9 mouse cellular contexts compared by ENCODE assay signal in the genomic region with DNA sequence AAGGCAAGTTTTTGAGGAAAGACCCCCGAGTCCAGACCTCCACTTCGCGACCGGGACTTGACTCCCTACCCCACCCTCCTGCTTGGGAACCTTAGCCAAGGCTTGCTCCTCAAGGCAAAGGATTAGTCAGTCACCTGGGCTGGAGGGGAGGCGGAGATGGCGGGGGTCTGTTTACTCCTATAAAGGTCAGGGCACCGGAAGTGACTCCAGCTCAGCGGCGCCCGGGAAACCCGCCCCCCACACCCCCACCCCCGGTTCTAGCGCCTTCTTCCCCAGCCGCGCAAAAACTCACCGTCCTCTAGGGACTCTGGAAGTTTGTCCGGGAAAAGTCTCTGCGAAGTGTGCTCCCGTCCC. TPM values are rescaled to one million over a fixed set of nuclear protein-coding genes. Genes with fewer than 3 reads are reported as not detected.
A peak's percentile ranks its signal among the peaks of the same experiment; 100 is the strongest.
DNase-seq lines count a peak whose midpoint lies in the region; ATAC-seq and TF ChIP-seq lines count a peak whose summit lies in the region.
"Had no signal": no experiment of that assay in that cellular context is flagged by ENCODE, and none has a peak within 500 bp of the region (broad histone marks: within the 10 kb centered on the region; RNA-seq: fewer than 3 reads in every experiment).

No protein-coding gene starts in this region.

- H3K4me2 ChIP-seq in forebrain, embryonic 12.5 days, result peak overlapping the region; percentile 95
- H3K4me2 ChIP-seq in liver, embryonic 14.5 days (ENCODE audit: low read depth), result peak overlapping the region; percentile 65

- H3K27me3 ChIP-seq in erythroblast, embryonic 14.5 days (ENCODE audit: control insufficient read depth), result peaks cover 70% of the 10 kb centered on the region
- peaks cover 63% of the 10 kb centered on the region for H3K27me3 ChIP-seq in forebrain, embryonic 12.5 days
- H3K27me3 ChIP-seq in liver, embryonic 14.5 days (ENCODE audit: control insufficient read depth, insufficient read depth, low read length), result peaks cover 42% of the 10 kb centered on the region
- H3K27me3 ChIP-seq in thymus, adult 2 months (ENCODE audit: control insufficient read depth, insufficient read depth, low read length), result no peaks in the 10 kb centered on the region

- peak overlapping the region; percentile 47 for H3K4me3 ChIP-seq in erythroblast, embryonic 14.5 days (replicated peaks)
- H3K4me3 ChIP-seq in forebrain, embryonic 12.5 days (replicated peaks), result peak overlapping the region; percentile 64
- peak overlapping the region; percentile 21 to 57 for H3K4me3 ChIP-seq in liver, embryonic 14.5 days (ENCODE audit: insufficient read depth in 1 of 2, low read depth in 2 of 2, low read length in 2 of 2)
- H3K4me3 ChIP-seq in thymus, adult 2 months (ENCODE audit: control insufficient read depth, insufficient read depth, low read length), result peak overlapping the region; percentile 90

- H3K9ac ChIP-seq in forebrain, embryonic 12.5 days, result peak overlapping the region; percentile 69
- no peak overlapping the region for H3K9ac ChIP-seq in liver, embryonic 14.5 days (replicated peaks)

- H3K27ac ChIP-seq in forebrain, embryonic 12.5 days, result no peak overlapping the region
- H3K27ac ChIP-seq in liver, embryonic 14.5 days, result no peak overlapping the region
- peak overlapping the region; percentile 96 for H3K27ac ChIP-seq in thymus, adult 2 months (ENCODE audit: control insufficient read depth, insufficient read depth, low read length)

- no peaks in the 10 kb centered on the region; the same call in 1 of the 2 replicates for H3K9me3 ChIP-seq in erythroblast, embryonic 14.5 days (ENCODE audit: control insufficient read depth, low read length)
- no peaks in the 10 kb centered on the region for H3K9me3 ChIP-seq in forebrain, embryonic 12.5 days
- H3K9me3 ChIP-seq in liver, embryonic 14.5 days (ENCODE audit: control insufficient read depth, low read length), result no peaks in the 10 kb centered on the region
- H3K9me3 ChIP-seq: G1E had no signal

- peak; percentile 70 for DNase-seq in CD4-positive, CD25-positive, alpha-beta regulatory T cell, adult 2 months (ENCODE audit: low read depth, low spot score)
- DNase-seq in liver, embryonic 14.5 days (ENCODE audit: low read depth in 3 of 3, low spot score in 3 of 3), result no peak
- DNase-seq in thymus, adult 2 months, result peak; percentile 85
- DNase-seq in right cerebral cortex, postnatal 36 days (ENCODE audit: low spot score in 2 of 2), result no peak
- no peak for DNase-seq in right cerebral cortex, postnatal 4 days

- WGBS in forebrain, embryonic 12.5 days, result under 1% methylated on average over 19 of the region's 19 CpGs
- WGBS in liver, embryonic 14.5 days (ENCODE audit: insufficient replicate concordance), result 4% methylated on average over 19 of the region's 19 CpGs
- WGBS in thymus, adult 2 months, result under 1% methylated on average over 18 of the region's 19 CpGs

- TF ChIP-seq EP300 in liver, embryonic 14.5 days (IDR thresholded peaks at IDR 0.05; ENCODE audit: low read depth), result no peak

- H3K4me1 ChIP-seq in erythroblast, embryonic 14.5 days (ENCODE audit: control insufficient read depth), result peaks cover 6% of the 10 kb centered on the region
- peaks cover 44% of the 10 kb centered on the region for H3K4me1 ChIP-seq in forebrain, embryonic 12.5 days
- peaks cover 0 to 5% of the 10 kb centered on the region in 2 experiments; a peak in 2 of 4 replicates for H3K4me1 ChIP-seq in liver, embryonic 14.5 days (replicated peaks; ENCODE audit: control insufficient read depth in 2 of 2, insufficient read depth in 2 of 2, low read length in 1 of 2)
- H3K4me1 ChIP-seq in thymus, adult 2 months (replicated peaks; ENCODE audit: control insufficient read depth, insufficient read depth, low read length), result peaks cover 37% of the 10 kb centered on the region

- no peaks in the 10 kb centered on the region for H3K36me3 ChIP-seq in erythroblast, embryonic 14.5 days (ENCODE audit: control insufficient read depth)
- no peaks in the 10 kb centered on the region for H3K36me3 ChIP-seq in forebrain, embryonic 12.5 days (replicated peaks)
- no peaks in the 10 kb centered on the region for H3K36me3 ChIP-seq in liver, embryonic 14.5 days (replicated peaks; ENCODE audit: control insufficient read depth, insufficient read depth, low read depth)
- H3K36me3 ChIP-seq in thymus, adult 2 months (ENCODE audit: control insufficient read depth, insufficient read depth, low read length), result peaks cover 47% of the 10 kb centered on the region
- H3K36me3 ChIP-seq: G1E had no signal

- ATAC-seq in erythroblast, adult 5-6 weeks (replicated peaks; ENCODE audit: low FRiP score, poor library complexity, severe bottlenecking), result no peak
- ATAC-seq in forebrain, embryonic 12.5 days (ENCODE audit: low FRiP score), result no peak
- ATAC-seq in liver, embryonic 14.5 days (ENCODE audit: insufficient read depth), result no peak; the same call in 1 of the 2 replicates

- peak; percentile 75; the same call in 1 of the 2 replicates for TF ChIP-seq POLR2A in thymus, adult 2 months (IDR thresholded peaks at IDR 0.05; ENCODE audit: control insufficient read depth, extremely low read depth, insufficient read depth, low read length, poor library complexity)

- TF ChIP-seq CTCF in liver, embryonic 14.5 days (IDR thresholded peaks at IDR 0.05; ENCODE audit: low read depth), result no peak
- TF ChIP-seq CTCF in thymus, adult 2 months (IDR thresholded peaks at IDR 0.05; ENCODE audit: borderline replicate concordance, control insufficient read depth, extremely low read depth, insufficient read depth, low read length, poor library complexity), result no peak

RNA-seq across cellular contexts. Expression of gene Tcf7, which starts 0.4 kb away (rescaled TPM):
- polyA plus RNA-seq in erythroblast, embryonic 14.5 days (2012), result 0.03 TPM in 1 of 2 replicates, not detected in the other
- total RNA-seq in erythroblast, adult 5-6 weeks (2015; ENCODE audit: low replicate concordance), result 1.7 and 1.9 TPM in 2 replicates
- total RNA-seq in erythroblast, adult 5-6 weeks (2017; ENCODE audit: low replicate concordance), result 0.28 and 0.68 TPM in 2 replicates
- polyA plus RNA-seq in forebrain, embryonic 12.5 days (2016; fragmentation: Nextera tagmentation; extraction: Ambion mirVana), result 5.4 TPM in 2 replicates
- 1.3 and 1.6 TPM in 2 replicates for polyA plus RNA-seq in liver, embryonic 14.5 days (2012; rRNA removed)
- 1.8 and 2.0 TPM in 2 replicates for polyA plus RNA-seq in liver, embryonic 14.5 days (2014; fragmentation: Nextera tagmentation; extraction: Ambion mirVana)
- polyA plus RNA-seq in thymus, adult 2 months (2012; rRNA removed), result 2,910 and 3,273 TPM in 2 replicates
- total RNA-seq: G1E had no signal
- polyA plus RNA-seq: G1E had no signal

RNA-seq across cellular contexts. Expression of gene Skp1a, which starts 50.6 kb away (rescaled TPM):
- 1.5 and 2.3 TPM in 2 replicates for polyA plus RNA-seq in erythroblast, embryonic 14.5 days (2012)
- 80.5 and 95.3 TPM in 2 replicates for total RNA-seq in erythroblast, adult 5-6 weeks (2015; ENCODE audit: low replicate concordance)
- total RNA-seq in erythroblast, adult 5-6 weeks (2017; ENCODE audit: low replicate concordance), result 81.2 and 90.5 TPM in 2 replicates
- 958 and 1,041 TPM in 2 replicates for polyA plus RNA-seq in forebrain, embryonic 12.5 days (2016; fragmentation: Nextera tagmentation; extraction: Ambion mirVana)
- polyA plus RNA-seq in liver, embryonic 14.5 days (2012; rRNA removed), result 32.9 and 55.6 TPM in 2 replicates
- 281 and 285 TPM in 2 replicates for polyA plus RNA-seq in liver, embryonic 14.5 days (2014; fragmentation: Nextera tagmentation; extraction: Ambion mirVana)
- 35.1 and 35.9 TPM in 2 replicates for polyA plus RNA-seq in thymus, adult 2 months (2012; rRNA removed)

Comparison
In these comparisons a context has a peak if more than half of its experiments do, and no peak if none do; other contexts are left out.
1. H3K4me3 ChIP-seq: peak in every context shown above with its lines; median percentile 90 in thymus, adult 2 months; 64 in forebrain, embryonic 12.5 days; 47 in erythroblast, embryonic 14.5 days; 39 in liver, embryonic 14.5 days.
2. DNase-seq: peak in CD4-positive, CD25-positive, alpha-beta regulatory T cell, adult 2 months (single experiment) and thymus, adult 2 months (single experiment); none in liver, embryonic 14.5 days (0 of 3), right cerebral cortex, postnatal 36 days (0 of 2) and right cerebral cortex, postnatal 4 days (single experiment).
3. RNA of gene Tcf7, which starts 0.4 kb away (polyA plus RNA-seq): 2,910 to 3,273 TPM in thymus, adult 2 months; 5.4 TPM in forebrain, embryonic 12.5 days, 1.3 to 2.0 TPM in liver, embryonic 14.5 days and 0.03 TPM in erythroblast, embryonic 14.5 days; every median in the first group is over 100 times any median in the second.
4. RNA of gene Skp1a, which starts 50.6 kb away (polyA plus RNA-seq): 958 to 1,041 TPM in forebrain, embryonic 12.5 days, 32.9 to 285 TPM in liver, embryonic 14.5 days and 35.1 to 35.9 TPM in thymus, adult 2 months; 1.5 to 2.3 TPM in erythroblast, embryonic 14.5 days; every median in the first group is over 10 times any median in the second.